Mouse (Mus musculus) MEL-GATA-1-ER (cell line): Measurements from ENCODE around the gene Tmem115.

Source experiments
- DNase-seq: peaks from one replicate; pipeline ENCODE4 v3.0.0-alpha.2; 2012; ENCODE audit warnings: low read depth; ENCODE audit errors: extremely low read depth

The Tmem115 gene

GRCm38 (mm10) chr9:107521711-107522399, 11.9 kb upstream of the Tmem115 start:
- no peak for DNase-seq

GRCm38 (mm10) chr9:107522400-107522711, 11.4 kb upstream of the Tmem115 start:
- no peak for DNase-seq

- DNase-seq = no peak
Measured at GRCm38 (mm10) chr9:107526198-107527026, 7.3 kb upstream of the Tmem115 start.

GRCm38 (mm10) chr9:107534408-107535202, 860 bp downstream of the Tmem115 start:
- DNase-seq = no peak

GRCm38 (mm10) chr9:107538231-107538630, 4.5 kb downstream of the Tmem115 start:
- DNase-seq = no peak

- no peak for DNase-seq
Measured at GRCm38 (mm10) chr9:107538711-107539110, 5.0 kb downstream of the Tmem115 start.

- DNase-seq = no peak
Measured at GRCm38 (mm10) chr9:107539940-107540339, 6.2 kb downstream of the Tmem115 start.

GRCm38 (mm10) chr9:107540420-107540819, 6.7 kb downstream of the Tmem115 start:
- DNase-seq = no peak

- DNase-seq = no peak
Measured at GRCm38 (mm10) chr9:107541005-107541404, 7.3 kb downstream of the Tmem115 start.

GRCm38 (mm10) chr9:107541474-107542351, 8.0 kb downstream of the Tmem115 start, which contains the start of the genes Cyb561d2 and Nprl2:
TSS of gene Cyb561d2 (minus strand) at chr9:107542193.
TSS of gene Nprl2 (plus strand) at chr9:107542226.
- DNase-seq = peak; percentile 84

- no peak for DNase-seq
Measured at GRCm38 (mm10) chr9:107542352-107542686, 8.6 kb downstream of the Tmem115 start.

GRCm38 (mm10) chr9:107542721-107543120, 9.0 kb downstream of the Tmem115 start:
- no peak for DNase-seq

GRCm38 (mm10) chr9:107543299-107543698, 9.6 kb downstream of the Tmem115 start:
- DNase-seq = no peak

GRCm38 (mm10) chr9:107544196-107544700, 10.5 kb downstream of the Tmem115 start:
- no peak for DNase-seq

- no peak for DNase-seq
Measured at GRCm38 (mm10) chr9:107544729-107545128, 11.0 kb downstream of the Tmem115 start.

- DNase-seq = no peak
Measured at GRCm38 (mm10) chr9:107545199-107545598, 11.5 kb downstream of the Tmem115 start.

- DNase-seq = no peak
Measured at GRCm38 (mm10) chr9:107545602-107546001, 11.9 kb downstream of the Tmem115 start.

- no peak for DNase-seq
Measured at GRCm38 (mm10) chr9:107547026-107547425, 13.3 kb downstream of the Tmem115 start, which contains the start of gene Zmynd10. TSS of gene Zmynd10 (plus strand) at chr9:107547298.

- no peak for DNase-seq
Measured at GRCm38 (mm10) chr9:107547957-107548356, 14.2 kb downstream of the Tmem115 start.

- DNase-seq = no peak
Measured at GRCm38 (mm10) chr9:107548820-107549219, 15.1 kb downstream of the Tmem115 start.
